Mouse (Mus musculus) midbrain, embryonic 14.5 days (tissue): Measurements from ENCODE around the gene Xpo1. TPM values are rescaled to one million over a fixed set of nuclear protein-coding genes. Genes with fewer than 3 reads are reported as not detected.

Experiments used
- polyA plus RNA-seq: library from polyadenylated mRNA; unstranded; fragments of >200 nt; fragmentation: Nextera tagmentation; extraction: Ambion mirVana; gene quantifications from 2 replicates; pipeline ENCODE4 v1.2.1, GENCODE M21; 2014

The Xpo1 gene
- polyA plus RNA-seq, 1 experiment from 2014 or later: 110 TPM

Other genes starting within 250 kb of the Xpo1 start
- gene Fam161a, start 248.5 kb upstream of the Xpo1 start, polyA plus RNA-seq: 3.7 and 5.1 TPM in 2 replicates
- 57.8 and 59.8 TPM in 2 replicates for gene Usp34, start 50.9 kb downstream of the Xpo1 start, polyA plus RNA-seq
- 104 and 122 TPM in 2 replicates for gene Ahsa2, start 242.0 kb downstream of the Xpo1 start, polyA plus RNA-seq